Mouse (Mus musculus) MEL (cell line): Measurements from ENCODE around the gene Clpp. TPM values are rescaled to one million over a fixed set of nuclear protein-coding genes. Genes with fewer than 3 reads are reported as not detected.

Experiments
- DNase-seq: peaks from one replicate; pipeline ENCODE4 v3.0.0; 2011; ENCODE audit warnings: low read depth, low spot score
- H3K27ac ChIP-seq: 2 replicates; pipeline ENCODE4 v1.5.1; 2012; ENCODE audit warnings: low read depth, mild to moderate bottlenecking, control low read depth, low read length, moderate library complexity; ENCODE audit not compliant: control insufficient read depth
- H3K27me3 ChIP-seq, 2 experiments: fragments of 150-350 bp in 1 of 2; sonication (generic) in 1 of 2; 2 replicates each; pipeline ENCODE4 v1.6.1; 2012; ENCODE audit warnings: low read length in 2 of 2, mild to moderate bottlenecking in 2 of 2, improper control_type of control experiment in 1 of 2, moderate library complexity in 1 of 2; ENCODE audit not compliant: insufficient read depth in 2 of 2, control insufficient read depth in 1 of 2
- H3K36me3 ChIP-seq, 2 experiments: 2 replicates each; pipeline ENCODE4 v1.6.1; 2012 to 2014; ENCODE audit warnings: low read length in 2 of 2, improper control_type of control experiment in 1 of 2, inconsistent platforms in 1 of 2, mild to moderate bottlenecking in 1 of 2; ENCODE audit not compliant: insufficient read depth in 2 of 2, control insufficient read depth in 1 of 2
- H3K4me1 ChIP-seq, 2 experiments: fragments of 150-350 bp in 1 of 2; sonication (generic) in 1 of 2; 2 replicates each; pipeline ENCODE4 v1.6.1; 2012; ENCODE audit warnings: low read length in 2 of 2, improper control_type of control experiment in 1 of 2, mild to moderate bottlenecking in 1 of 2; ENCODE audit not compliant: insufficient read depth in 2 of 2, control insufficient read depth in 1 of 2
- H3K4me3 ChIP-seq, 2 experiments: fragments of 150-350 bp in 1 of 2; sonication (generic) in 1 of 2; 2 replicates each; pipeline ENCODE4 v1.5.1; 2012; ENCODE audit warnings: low read depth in 2 of 2, low read length in 2 of 2, mild to moderate bottlenecking in 2 of 2, moderate library complexity in 2 of 2, control low read depth in 1 of 2, improper control_type of control experiment in 1 of 2; ENCODE audit not compliant: control insufficient read depth in 1 of 2, insufficient read depth in 1 of 2
- H3K79me2 ChIP-seq: 2 replicates; pipeline ENCODE4 v1.6.1; 2012; ENCODE audit warnings: mild to moderate bottlenecking, low read length, moderate library complexity; ENCODE audit not compliant: control insufficient read depth, poor library complexity, insufficient read depth
- H3K9ac ChIP-seq: 2 replicates; pipeline ENCODE4 v1.6.1; 2012; ENCODE audit warnings: low read depth, mild to moderate bottlenecking, control low read depth, low read length, moderate library complexity; ENCODE audit not compliant: control insufficient read depth, poor library complexity, severe bottlenecking
- H3K9me3 ChIP-seq: fragments of 150-350 bp; sonication (generic); replicated peaks from 2 replicates; pipeline ENCODE4 v1.6.1; 2012; ENCODE audit warnings: mild to moderate bottlenecking, low read length, improper control_type of control experiment, moderate library complexity; ENCODE audit not compliant: insufficient read depth
- BHLHE40 ChIP-seq: IDR thresholded peaks from 2 replicates; pipeline ENCODE4 v1.6.1; 2012; ENCODE audit warnings: low read depth, mild to moderate bottlenecking, inconsistent platforms, low read length, improper control_type of control experiment, borderline replicate concordance
- CHD2 ChIP-seq: IDR thresholded peaks from 2 replicates; pipeline ENCODE4 v1.6.1; 2011; ENCODE audit warnings: low read length, improper control_type of control experiment
- CTCF ChIP-seq, 3 experiments: IDR thresholded peaks in 2 of 3; conservative IDR thresholded peaks in 1 of 3; 2 replicates each; pipeline ENCODE4 v1.5.1; 2011 to 2012; ENCODE audit warnings: low read length in 3 of 3, low read depth in 2 of 3, mild to moderate bottlenecking in 2 of 3, improper control_type of control experiment in 1 of 3, inconsistent platforms in 1 of 3, mixed read lengths in 1 of 3, moderate library complexity in 1 of 3; ENCODE audit not compliant: control insufficient read depth in 1 of 3, insufficient read depth in 1 of 3, poor library complexity in 1 of 3, severe bottlenecking in 1 of 3
- ELF1 ChIP-seq: IDR thresholded peaks from 2 replicates; pipeline ENCODE4 v1.6.1; 2014; ENCODE audit warnings: low read depth, mild to moderate bottlenecking, inconsistent platforms, low read length, improper control_type of control experiment, moderate library complexity
- EP300 ChIP-seq, 2 experiments: IDR thresholded peaks; 2 replicates each; pipeline ENCODE4 v1.6.1; 2011; ENCODE audit warnings: improper control_type of control experiment in 2 of 2, low read length in 2 of 2, low read depth in 1 of 2, mild to moderate bottlenecking in 1 of 2
- GABPA ChIP-seq: IDR thresholded peaks from 2 replicates; pipeline ENCODE4 v1.6.1; 2012; ENCODE audit warnings: low read depth, mild to moderate bottlenecking, inconsistent platforms, low read length, improper control_type of control experiment, moderate library complexity
- JUND ChIP-seq: IDR thresholded peaks from 2 replicates; pipeline ENCODE4 v1.6.1; 2011; ENCODE audit warnings: low read depth, mild to moderate bottlenecking, improper control_type of control experiment, low read length
- KAT2A ChIP-seq: conservative IDR thresholded peaks from 2 replicates; pipeline ENCODE4 v1.6.1; 2012; ENCODE audit warnings: low read depth, low read length, improper control_type of control experiment, inconsistent platforms
- MAFK ChIP-seq: IDR thresholded peaks from 2 replicates; pipeline ENCODE4 v1.6.1; 2011; ENCODE audit warnings: low read depth, mild to moderate bottlenecking, low read length, improper control_type of control experiment, borderline replicate concordance
- MXI1 ChIP-seq: IDR thresholded peaks from 2 replicates; pipeline ENCODE4 v1.6.1; 2011; ENCODE audit warnings: mild to moderate bottlenecking, low read depth, low read length, improper control_type of control experiment
- MYB ChIP-seq: IDR thresholded peaks from 2 replicates; pipeline ENCODE4 v1.6.1; 2011; ENCODE audit warnings: mild to moderate bottlenecking, low read depth, low read length, improper control_type of control experiment
- NELFE ChIP-seq: IDR thresholded peaks from 2 replicates; pipeline ENCODE4 v1.6.1; 2011; ENCODE audit warnings: low read depth, low read length, improper control_type of control experiment
- NRF1 ChIP-seq: IDR thresholded peaks from 2 replicates; pipeline ENCODE4 v1.6.1; 2014; ENCODE audit warnings: low read depth, mild to moderate bottlenecking, inconsistent platforms, low read length, improper control_type of control experiment, moderate library complexity; ENCODE audit not compliant: poor library complexity, insufficient read depth, severe bottlenecking
- POLR2A ChIP-seq, 2 experiments: IDR thresholded peaks; 2 replicates each; pipeline ENCODE4 v1.6.1; 2011 to 2012; ENCODE audit warnings: low read length in 2 of 2, mild to moderate bottlenecking in 2 of 2, control low read depth in 1 of 2, improper control_type of control experiment in 1 of 2, low read depth in 1 of 2, moderate library complexity in 1 of 2; ENCODE audit not compliant: control insufficient read depth in 1 of 2, insufficient read depth in 1 of 2, poor library complexity in 1 of 2
- POLR2AphosphoS2 ChIP-seq: IDR thresholded peaks from 2 replicates; pipeline ENCODE4 v1.6.1; 2011; ENCODE audit warnings: low read length, improper control_type of control experiment
- RAD21 ChIP-seq: IDR thresholded peaks from 2 replicates; pipeline ENCODE4 v1.6.1; 2011; ENCODE audit warnings: mild to moderate bottlenecking, low read depth, low read length, improper control_type of control experiment
- RCOR1 ChIP-seq: IDR thresholded peaks from 2 replicates; pipeline ENCODE4 v1.6.1; 2012; ENCODE audit warnings: low read depth, mild to moderate bottlenecking, inconsistent platforms, low read length, improper control_type of control experiment
- SMC3 ChIP-seq: IDR thresholded peaks from 2 replicates; pipeline ENCODE4 v1.6.1; 2011; ENCODE audit warnings: low read depth, low read length, improper control_type of control experiment
- TBP ChIP-seq: IDR thresholded peaks from 2 replicates; pipeline ENCODE4 v1.8.0; 2011; ENCODE audit warnings: low read depth, low read length, improper control_type of control experiment
- TCF12 ChIP-seq: IDR thresholded peaks from 2 replicates; pipeline ENCODE4 v1.6.1; 2014; ENCODE audit warnings: low read depth, mild to moderate bottlenecking, inconsistent platforms, low read length, improper control_type of control experiment, moderate library complexity
- USF2 ChIP-seq, 2 experiments: IDR thresholded peaks; 2 replicates each; pipeline ENCODE4 v1.6.1; 2011 to 2012; ENCODE audit warnings: improper control_type of control experiment in 2 of 2, low read length in 2 of 2, borderline replicate concordance in 1 of 2, inconsistent platforms in 1 of 2, low read depth in 1 of 2, mild to moderate bottlenecking in 1 of 2; ENCODE audit not compliant: insufficient read depth in 1 of 2
- ZKSCAN1 ChIP-seq: IDR thresholded peaks from 2 replicates; pipeline ENCODE4 v1.6.1; 2012; ENCODE audit warnings: low read depth, mild to moderate bottlenecking, inconsistent platforms, low read length, improper control_type of control experiment, moderate library complexity
- ZNF384 ChIP-seq: IDR thresholded peaks from 2 replicates; pipeline ENCODE4 v1.6.1; 2012; ENCODE audit warnings: low read depth, mild to moderate bottlenecking, inconsistent platforms, low read length, improper control_type of control experiment
- polyA plus RNA-seq, 2 experiments: library from polyadenylated mRNA; stranded (reverse) in 1 of 2; unstranded in 1 of 2; fragments of >175 nt in 1 of 2; fragments of >200 nt in 1 of 2; gene quantifications; 2 replicates each; pipeline versions ENCODE4 v1.2.1 to v1.2.4; 2012; ENCODE audit warnings: low replicate concordance in 2 of 2, low read depth in 1 of 2; ENCODE audit not compliant: insufficient read length in 2 of 2, insufficient read depth in 1 of 2, missing spikeins in 1 of 2
- total RNA-seq: library from RNA; depleted of rRNA; stranded (reverse); fragments of 300-350 nt; gene quantifications from 2 replicates; pipeline ENCODE4 v1.2.3, GENCODE M21; 2012

Gene Clpp
- total and polyA plus RNA-seq, 3 experiments: 177 to 178 TPM; not detected in 1

GRCm38 (mm10) chr17:56985656-56986055 is 4.4 kb upstream of the Clpp start:
- Histone ChIP-seq H3K4me3 (no peak overlapping the region), H3K9ac (no peak overlapping the region), H3K27ac (no peak overlapping the region), H3K79me2 (peaks cover 5% of the 10 kb centered on the region), H3K9me3 (no peaks in the 10 kb centered on the region), H3K27me3 (no peaks in the 10 kb centered on the region; a peak in 1 of 4 replicates), H3K36me3 (no peaks in the 10 kb centered on the region), H3K4me1 (no peaks in the 10 kb centered on the region)
- TF ChIP-seq ZNF384: no peak
- no peak for TF ChIP-seq POLR2AphosphoS2
- no peak for TF ChIP-seq RAD21
- TF ChIP-seq POLR2A (IDR thresholded peaks at IDR 0.05; ENCODE audit: control insufficient read depth in 1 of 2, insufficient read depth in 1 of 2, low read depth in 1 of 2, low read length in 2 of 2, poor library complexity in 1 of 2): no peak
- TF ChIP-seq KAT2A: no peak
- no peak for TF ChIP-seq MYB
- no peak for TF ChIP-seq MXI1
- TF ChIP-seq TCF12: no peak
- TF ChIP-seq ELF1: no peak
- no peak for TF ChIP-seq BHLHE40
- TF ChIP-seq JUND: no peak
- no peak for TF ChIP-seq MAFK
- no peak for TF ChIP-seq CHD2
- TF ChIP-seq SMC3: no peak
- TF ChIP-seq ZKSCAN1: no peak
- no peak for DNase-seq

- no peak overlapping the region for H3K4me3 ChIP-seq
- H3K27me3 ChIP-seq: no peaks in the 10 kb centered on the region; a peak in 1 of 4 replicates
- peaks cover 0 to 4% of the 10 kb centered on the region in 2 experiments; a peak in 2 of 4 replicates for H3K36me3 ChIP-seq
- peaks cover 11% of the 10 kb centered on the region for H3K79me2 ChIP-seq
- TF ChIP-seq ZKSCAN1: no peak
- no peak for TF ChIP-seq USF2 (IDR thresholded peaks at IDR 0.05; ENCODE audit: borderline replicate concordance in 1 of 2, insufficient read depth in 1 of 2, low read depth in 1 of 2, low read length in 2 of 2)
- no peak for TF ChIP-seq RCOR1
- TF ChIP-seq EP300 (IDR thresholded peaks at IDR 0.05; ENCODE audit: low read depth in 1 of 2, low read length in 2 of 2): no peak
- no peak for TF ChIP-seq NRF1
- no peak for TF ChIP-seq TBP
- TF ChIP-seq SMC3: no peak
- TF ChIP-seq GABPA: no peak
- no peak for TF ChIP-seq NELFE
- TF ChIP-seq CTCF (IDR thresholded peaks at IDR 0.05 in 2 of 3, conservative IDR thresholded peaks at IDR 0.05 in 1 of 3; ENCODE audit: control insufficient read depth in 1 of 3, insufficient read depth in 1 of 3, low read depth in 2 of 3, low read length in 3 of 3, poor library complexity in 1 of 3, severe bottlenecking in 1 of 3): no peak
- no peak for TF ChIP-seq BHLHE40
- H3K9ac ChIP-seq: no peak overlapping the region
- no peaks in the 10 kb centered on the region for H3K9me3 ChIP-seq
- no peak for DNase-seq
- no peak overlapping the region for H3K27ac ChIP-seq
- H3K4me1 ChIP-seq: peaks cover 0 to 5% of the 10 kb centered on the region in 2 experiments; a peak in 2 of 4 replicates
These were observed 3.9 kb upstream of the Clpp start for GRCm38 (mm10) chr17:56986105-56986805.
